8 mouse cellular contexts compared by ENCODE assay signal in the genomic region with DNA sequence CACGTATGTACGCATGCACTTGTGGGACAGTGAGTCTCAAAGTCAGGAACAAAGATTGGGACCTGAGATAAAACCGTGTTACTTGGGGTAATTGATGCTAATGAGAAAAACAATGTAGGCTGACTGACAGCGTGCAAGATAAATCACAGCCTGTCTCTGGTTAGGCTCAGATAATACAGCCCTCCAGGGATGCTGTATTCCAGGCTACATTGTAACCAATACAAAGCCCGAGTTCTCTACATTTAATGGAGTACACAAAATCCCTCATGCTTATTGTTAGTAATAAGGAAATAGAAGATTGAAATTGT. TPM values are rescaled to one million over a fixed set of nuclear protein-coding genes. Genes with fewer than 3 reads are reported as not detected.
DNase-seq lines count a peak whose midpoint lies in the region; ATAC-seq and TF ChIP-seq lines count a peak whose summit lies in the region.

No protein-coding gene starts in this region.

- H3K79me2 ChIP-seq in myocyte (ENCODE audit: control insufficient read depth, insufficient read depth) = peaks cover 53% of the 10 kb centered on the region

- peak overlapping the region; percentile 95 for H3K9ac ChIP-seq in kidney, embryonic 16.5 days (replicated peaks; ENCODE audit: low read length)
- H3K9ac ChIP-seq in embryonic facial prominence, embryonic 12.5 days = peak overlapping the region; percentile 88
- H3K9ac ChIP-seq in intestine, embryonic 14.5 days (ENCODE audit: low read length) = peak overlapping the region; percentile 91; the same call in 1 of the 2 replicates

- no peak for DNase-seq in kidney, postnatal 10 days
- DNase-seq in intestine, embryonic 14.5 days (ENCODE audit: low spot score) = no peak
- no peak for DNase-seq in right cerebral cortex, postnatal 4 days
- no peak for DNase-seq in left cerebral cortex, postnatal 14 days (ENCODE audit: low spot score in 2 of 2)
- DNase-seq in thymus, postnatal 36 days = no peak

- no peak for ATAC-seq in kidney, embryonic 16.5 days (ENCODE audit: low FRiP score, low TSS enrichment)
- ATAC-seq in embryonic facial prominence, embryonic 12.5 days (ENCODE audit: insufficient number of reproducible peaks, insufficient read depth, low FRiP score, low TSS enrichment) = no peak
- ATAC-seq in intestine, embryonic 14.5 days (replicated peaks; ENCODE audit: low FRiP score, low TSS enrichment, low read depth) = no peak

- intact Hi-C loops in left cerebral cortex, postnatal 14 days (cut with DNase I) = loop anchor here (5.0 kb wide), 2 partner anchors 100 kb away; no protein-coding TSS in a partner anchor

- no peak overlapping the region for H3K27ac ChIP-seq in kidney, embryonic 16.5 days (ENCODE audit: low read length)
- no peak overlapping the region for H3K27ac ChIP-seq in embryonic facial prominence, embryonic 12.5 days
- no peak overlapping the region for H3K27ac ChIP-seq in intestine, embryonic 14.5 days (ENCODE audit: low read depth)

- 34% methylated on average over 5 of the region's 5 CpGs for WGBS in kidney, embryonic 16.5 days
- 42% methylated on average over 5 of the region's 5 CpGs for WGBS in embryonic facial prominence, embryonic 12.5 days
- 28% methylated on average over 5 of the region's 5 CpGs for WGBS in intestine, embryonic 14.5 days

- H3K4me2 ChIP-seq in kidney, embryonic 16.5 days (replicated peaks; ENCODE audit: low read depth, low read length) = peak overlapping the region; percentile 85
- H3K4me2 ChIP-seq in embryonic facial prominence, embryonic 12.5 days (replicated peaks) = peak overlapping the region; percentile 81
- H3K4me2 ChIP-seq in intestine, embryonic 14.5 days (ENCODE audit: low read length) = peak overlapping the region; percentile 67
- peak overlapping the region; percentile 87 for H3K4me2 ChIP-seq in myocyte (ENCODE audit: low read depth)

- peak overlapping the region; percentile 75 for H3K4me3 ChIP-seq in kidney, embryonic 16.5 days (ENCODE audit: low read length)
- peak overlapping the region; percentile 88 for H3K4me3 ChIP-seq in embryonic facial prominence, embryonic 12.5 days
- H3K4me3 ChIP-seq in intestine, embryonic 14.5 days (ENCODE audit: low read depth, low read length) = peak overlapping the region; percentile 81
- H3K4me3 ChIP-seq in myocyte = peak overlapping the region; percentile 59

- H3K4me1 ChIP-seq in kidney, embryonic 16.5 days (ENCODE audit: insufficient read depth, low read length) = peaks cover 15% of the 10 kb centered on the region
- H3K4me1 ChIP-seq in embryonic facial prominence, embryonic 12.5 days = peaks cover 10% of the 10 kb centered on the region
- 0 out of 2 replicates have a peak, but pooled peaks cover 10% of the 10 kb centered on the region for H3K4me1 ChIP-seq in intestine, embryonic 14.5 days (replicated peaks; ENCODE audit: control insufficient read depth, insufficient read depth, low read length)

- H3K36me3 ChIP-seq in kidney, embryonic 16.5 days (ENCODE audit: insufficient read depth, low read length) = no peaks in the 10 kb centered on the region
- no peaks in the 10 kb centered on the region for H3K36me3 ChIP-seq in embryonic facial prominence, embryonic 12.5 days
- H3K36me3 ChIP-seq in intestine, embryonic 14.5 days (ENCODE audit: control insufficient read depth, insufficient read depth, low read length) = peaks cover 3% of the 10 kb centered on the region; the same call in 1 of the 2 replicates
- no peaks in the 10 kb centered on the region for H3K36me3 ChIP-seq in myocyte (ENCODE audit: control insufficient read depth, insufficient read depth)

- TF ChIP-seq POLR2A in myocyte (IDR thresholded peaks at IDR 0.05; ENCODE audit: insufficient read length, low read depth) = no peak

- peak overlapping the region; percentile 62 for H3ac ChIP-seq in myocyte (ENCODE audit: control insufficient read depth, insufficient read length)

- H3K27me3 ChIP-seq in kidney, embryonic 16.5 days (ENCODE audit: insufficient read depth, low read length) = no peaks in the 10 kb centered on the region
- no peaks in the 10 kb centered on the region for H3K27me3 ChIP-seq in embryonic facial prominence, embryonic 12.5 days
- H3K27me3 ChIP-seq in intestine, embryonic 14.5 days (replicated peaks; ENCODE audit: control insufficient read depth, insufficient read depth, low read length) = no peaks in the 10 kb centered on the region
- H3K27me3 ChIP-seq in myocyte (ENCODE audit: control insufficient read depth, insufficient read depth, insufficient read length) = no peaks in the 10 kb centered on the region

- H3K9me3 ChIP-seq in kidney, embryonic 16.5 days (ENCODE audit: low read length) = no peaks in the 10 kb centered on the region
- no peaks in the 10 kb centered on the region for H3K9me3 ChIP-seq in embryonic facial prominence, embryonic 12.5 days
- no peaks in the 10 kb centered on the region for H3K9me3 ChIP-seq in intestine, embryonic 14.5 days (ENCODE audit: control insufficient read depth, low read length)

TF ChIP-seq in myocyte, 11 proteins besides CTCF, POLR2A, EP300 and RAD21:
- no peak for TF ChIP-seq USF1 (IDR thresholded peaks at IDR 0.05; ENCODE audit: low read depth)

RNA-seq across cellular contexts. Expression of gene Mrtfb, which starts 1.2 kb away (rescaled TPM):
- 18.8 and 23.1 TPM in 2 replicates for polyA plus RNA-seq in kidney, embryonic 16.5 days (2015; fragmentation: Nextera tagmentation; extraction: Ambion mirVana)
- polyA plus RNA-seq in embryonic facial prominence, embryonic 12.5 days (2016; fragmentation: Nextera tagmentation; extraction: Ambion mirVana) = 22.5 and 25.3 TPM in 2 replicates
- polyA plus RNA-seq in intestine, embryonic 14.5 days (2014; fragmentation: Nextera tagmentation; extraction: Ambion mirVana) = 33.0 and 34.2 TPM in 2 replicates
- 5.2 TPM for polyA plus RNA-seq in myocyte (2012; fragmentation: generic; extraction: Trizol)
- total RNA-seq in left cerebral cortex, postnatal 14 days (2021) = 100 to 1,000 TPM; 161 to 175 TPM
